Mouse (Mus musculus) stomach, postnatal 0 days (tissue): ENCODE measurements at regions not wholly inside any gene's neighbourhood (a gene's known extent, or its start where the extent isn't known, plus 50 kb on each side); places are given as distances from the start of the nearest gene placed in this dataset.

Source experiments
- ATAC-seq: fragments of 200-750 bp; cut with Nextera tagmentation; 2 replicates; pipeline ENCODE4 v1.8.0; 2017; ENCODE audit not compliant: low FRiP score, low TSS enrichment
- DNase-seq: peaks from one replicate; pipeline ENCODE4 v3.0.0-alpha.2; 2016; ENCODE audit warnings: low spot score
- H3K27ac ChIP-seq: fragments of 300-500 bp; sonication (generic); replicated peaks from 2 replicates; pipeline ENCODE4 v1.5.1; 2014; ENCODE audit warnings: mild to moderate bottlenecking, control low read depth
- H3K27me3 ChIP-seq: fragments of 300-500 bp; sonication (generic); 2 replicates; pipeline ENCODE4 v1.6.1; 2014; ENCODE audit warnings: low read length; ENCODE audit not compliant: control insufficient read depth, insufficient read depth
- H3K36me3 ChIP-seq: fragments of 300-500 bp; sonication (generic); 2 replicates; pipeline ENCODE4 v1.6.1; 2014; ENCODE audit warnings: low read length, mixed read lengths; ENCODE audit not compliant: control insufficient read depth, insufficient read depth
- H3K4me1 ChIP-seq: fragments of 300-500 bp; sonication (generic); replicated peaks from 2 replicates; pipeline ENCODE4 v1.6.1; 2014; ENCODE audit warnings: antibody characterized with exemption; ENCODE audit not compliant: control insufficient read depth, insufficient read depth
- H3K4me2 ChIP-seq: fragments of 300-500 bp; sonication (generic); replicated peaks from 2 replicates; pipeline ENCODE4 v1.6.1; 2014; ENCODE audit warnings: low read depth, mild to moderate bottlenecking, control low read depth, moderate library complexity
- H3K4me3 ChIP-seq: fragments of 300-500 bp; sonication (generic); 2 replicates; pipeline ENCODE4 v1.5.1; 2014; ENCODE audit warnings: low read depth, low read length, control low read depth
- H3K9ac ChIP-seq: fragments of 300-500 bp; sonication (generic); 2 replicates; pipeline ENCODE4 v1.6.1; 2014; ENCODE audit warnings: mild to moderate bottlenecking, low read length, control low read depth, mixed read lengths
- H3K9me3 ChIP-seq: fragments of 300-500 bp; sonication (generic); 2 replicates; pipeline ENCODE4 v1.6.1; 2016; ENCODE audit warnings: low read length; ENCODE audit not compliant: control insufficient read depth
- CTCF ChIP-seq: IDR thresholded peaks from 2 replicates; pipeline ENCODE4 v1.5.1; 2016; ENCODE audit warnings: antibody characterized with exemption, low read depth, mild to moderate bottlenecking, moderate library complexity
- EP300 ChIP-seq: optimal IDR thresholded peaks from 2 replicates; pipeline ENCODE3; 2016; ENCODE audit warnings: antibody characterized with exemption
- WGBS: fragments of 180-500 bp; shearing (Covaris S2); extraction: QIAGEN DNeasy Blood & Tissue Kit; methylation state at CpG from one replicate; pipeline ENCODE4 v1.1.7; 2014; 5-methylcytosine and 5-hydroxymethylcytosine counted together

- WGBS: 35% methylated on average over 1 of the region's 1 CpGs
- TF ChIP-seq CTCF: no peak
- TF ChIP-seq EP300: no peak
- Histone ChIP-seq H3K9ac (no peak overlapping the region), H3K4me2 (no peak overlapping the region), H3K4me3 (no peak overlapping the region), H3K27me3 (no peaks in the 10 kb centered on the region), H3K27ac (no peak overlapping the region), H3K9me3 (no peaks in the 10 kb centered on the region), H3K36me3 (no peaks in the 10 kb centered on the region), H3K4me1 (no peaks in the 10 kb centered on the region)
- no peak for ATAC-seq
- DNase-seq: no peak
These were observed 65.7 kb upstream of the Acsl4 start for GRCm38 (mm10) chrX:142456022-142456421.

DNA sequence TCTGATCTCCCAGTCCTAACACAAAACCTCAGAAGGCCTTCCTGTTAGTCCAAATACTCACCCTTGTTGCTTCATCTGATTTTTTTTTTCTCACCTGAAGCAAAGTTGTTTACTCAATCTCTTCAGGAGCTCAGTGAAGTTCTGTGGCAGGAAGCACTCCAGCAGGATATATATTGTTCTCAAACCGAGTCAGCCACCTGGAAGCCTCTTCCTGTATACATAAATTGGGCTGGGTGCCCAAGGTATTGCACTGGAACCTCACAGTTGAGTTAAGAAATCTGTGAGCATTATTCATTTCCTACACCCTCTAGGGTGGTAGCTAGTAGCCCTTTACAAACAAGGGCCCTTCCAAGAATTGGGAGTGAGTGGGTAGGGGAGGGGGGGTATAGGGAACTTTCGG lies 73.8 kb upstream of the Acsl4 start:
- no peaks in the 10 kb centered on the region for H3K36me3 ChIP-seq
- 22% methylated on average over 2 of the region's 2 CpGs for WGBS
- no peak overlapping the region for H3K4me2 ChIP-seq
- no peak for DNase-seq
- H3K27me3 ChIP-seq: no peaks in the 10 kb centered on the region
- H3K4me1 ChIP-seq: no peaks in the 10 kb centered on the region
- no peaks in the 10 kb centered on the region for H3K9me3 ChIP-seq
- no peak overlapping the region for H3K4me3 ChIP-seq
- H3K27ac ChIP-seq: no peak overlapping the region
- peak; percentile 59; the same call in 1 of the 2 replicates for ATAC-seq
- no peak for TF ChIP-seq CTCF
- TF ChIP-seq EP300: no peak
- H3K9ac ChIP-seq: no peak overlapping the region

DNA sequence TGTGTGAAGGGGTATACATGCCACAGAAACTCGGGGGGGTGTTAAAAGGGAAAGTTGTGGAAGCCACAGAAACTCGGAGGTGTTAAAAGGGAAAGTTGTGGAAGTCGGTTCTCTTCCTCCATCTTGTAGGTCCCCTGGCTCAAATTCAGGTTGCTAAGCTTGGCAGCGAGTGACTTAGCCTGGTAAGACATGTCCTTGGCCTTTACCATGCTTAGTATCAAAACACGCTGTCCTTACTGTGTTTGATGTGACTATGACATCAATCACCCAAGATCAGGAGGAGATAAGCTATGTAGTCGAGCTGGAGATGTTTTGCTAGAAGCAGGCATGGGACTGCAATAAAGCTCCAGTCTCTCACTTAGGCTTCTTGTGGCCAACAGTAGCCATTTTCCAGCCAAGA lies 74.4 kb upstream of the Acsl4 start:
- Histone ChIP-seq H3K9me3 (no peaks in the 10 kb centered on the region), H3K27me3 (no peaks in the 10 kb centered on the region), H3K4me2 (no peak overlapping the region), H3K4me3 (no peak overlapping the region), H3K27ac (no peak overlapping the region), H3K36me3 (no peaks in the 10 kb centered on the region), H3K9ac (no peak overlapping the region), H3K4me1 (no peaks in the 10 kb centered on the region)
- DNase-seq (no peak), ATAC-seq (no peak)
- TF ChIP-seq CTCF (no peak), EP300 (no peak)
- 53% methylated on average over 6 of the region's 6 CpGs for WGBS

DNA sequence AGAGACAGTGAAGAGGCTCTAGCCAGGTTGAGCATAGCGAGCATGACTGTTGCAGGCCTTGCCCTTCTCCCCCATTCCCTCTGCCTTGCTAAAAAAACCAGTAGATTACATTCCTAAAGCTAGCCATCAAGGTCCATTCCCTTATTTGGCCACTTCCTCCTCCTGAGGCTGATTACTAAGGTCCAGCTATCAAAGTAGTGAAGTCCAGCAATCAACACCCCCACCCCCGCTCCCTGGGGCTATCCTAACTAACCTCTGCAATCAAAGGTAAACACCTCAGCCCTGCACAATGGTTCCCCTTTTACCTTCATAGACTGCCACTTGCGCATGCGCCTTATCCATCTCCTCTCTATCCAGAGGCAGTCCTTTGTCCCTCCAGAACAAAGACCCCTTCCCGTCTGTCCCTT lies 77.5 kb upstream of the Acsl4 start:
- TF ChIP-seq EP300 (no peak), CTCF (no peak)
- no peak overlapping the region for H3K9ac ChIP-seq
- DNase-seq (peak; percentile 62), ATAC-seq (peak; percentile 81)
- no peak overlapping the region for H3K4me3 ChIP-seq
- H3K4me1 ChIP-seq: no peaks in the 10 kb centered on the region
- H3K9me3 ChIP-seq: no peaks in the 10 kb centered on the region
- no peak overlapping the region for H3K27ac ChIP-seq
- no peak overlapping the region for H3K4me2 ChIP-seq
- H3K36me3 ChIP-seq: no peaks in the 10 kb centered on the region
- WGBS: 57% methylated on average over 5 of the region's 5 CpGs
- no peaks in the 10 kb centered on the region for H3K27me3 ChIP-seq

DNA sequence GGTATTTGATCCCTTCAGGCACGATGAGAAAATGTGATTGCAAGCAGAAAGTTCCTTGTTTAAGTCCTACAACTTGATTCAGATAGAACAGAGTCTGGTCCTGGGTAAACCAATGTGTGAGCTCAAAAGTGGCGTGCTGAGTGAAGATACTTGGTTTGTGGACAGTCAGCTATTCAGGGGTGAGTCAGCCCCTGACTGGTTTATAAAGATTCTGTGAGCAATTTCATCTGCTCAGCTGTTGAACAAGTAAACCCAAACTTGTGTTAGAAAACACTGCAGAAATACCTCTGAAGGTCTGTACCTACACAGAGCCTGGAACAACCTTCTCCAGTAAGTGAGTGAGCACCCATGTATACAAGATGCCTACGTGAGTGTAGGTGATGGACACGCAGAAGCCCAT lies 78.1 kb upstream of the Acsl4 start:
- TF ChIP-seq CTCF: no peak
- no peak for TF ChIP-seq EP300

DNA sequence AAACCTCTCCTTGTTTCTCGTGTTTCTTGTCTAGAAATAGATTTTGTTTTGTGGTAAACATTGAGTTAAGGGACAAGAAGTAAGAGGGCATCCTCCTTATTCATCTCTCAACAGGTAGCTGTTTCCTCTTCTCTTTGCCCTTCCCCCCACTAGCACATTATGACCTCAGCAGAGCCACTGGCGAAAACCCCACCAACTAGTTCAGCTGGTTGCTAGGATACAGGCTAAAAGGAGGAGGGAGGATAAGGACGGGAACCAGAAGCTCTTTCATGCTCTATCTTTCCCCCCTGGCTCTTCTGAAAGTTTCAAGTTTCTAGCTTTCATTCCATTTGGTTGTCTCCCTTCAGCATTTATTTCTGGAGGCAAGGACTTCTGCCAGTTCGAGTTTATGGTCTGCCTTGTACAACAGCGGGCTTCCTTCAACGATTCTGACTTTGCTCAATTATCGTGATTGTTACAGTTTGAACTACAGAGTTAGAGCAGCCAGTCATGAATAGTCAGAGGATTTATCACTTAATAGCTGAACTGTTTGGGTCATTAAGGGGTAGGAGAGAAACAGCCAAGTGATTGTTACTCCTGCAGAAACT lies 78.8 kb upstream of the Acsl4 start:
- Histone ChIP-seq H3K27ac (0 out of 2 replicates have a peak overlapping the region, but pooled peaks have one; percentile 4), H3K9me3 (no peaks in the 10 kb centered on the region), H3K4me1 (no peaks in the 10 kb centered on the region), H3K4me2 (no peak overlapping the region), H3K4me3 (no peak overlapping the region), H3K36me3 (no peaks in the 10 kb centered on the region), H3K9ac (no peak overlapping the region), H3K27me3 (no peaks in the 10 kb centered on the region)
- 28% methylated on average over 7 of the region's 7 CpGs for WGBS
- ATAC-seq (no peak), DNase-seq (no peak)
- no peak for TF ChIP-seq EP300
- TF ChIP-seq CTCF: no peak

More for the DNA sequence above, 78.1 kb upstream of the Acsl4 start:
- DNase-seq (no peak), ATAC-seq (0 out of 2 replicates have a peak, but pooled peaks have one; percentile 40)
- Histone ChIP-seq H3K4me1 (no peaks in the 10 kb centered on the region), H3K9ac (no peak overlapping the region), H3K27me3 (no peaks in the 10 kb centered on the region), H3K36me3 (no peaks in the 10 kb centered on the region), H3K4me2 (no peak overlapping the region), H3K4me3 (no peak overlapping the region), H3K27ac (no peak overlapping the region), H3K9me3 (no peaks in the 10 kb centered on the region)
- WGBS: 50% methylated on average over 4 of the region's 4 CpGs
